Mouse (Mus musculus) retina, postnatal 1 day (tissue): ENCODE measurements around the gene Fam160a1.

Experiments
- DNase-seq: peaks from one replicate; pipeline ENCODE4 v3.0.0-alpha.2; 2012

Gene Fam160a1

DNA sequence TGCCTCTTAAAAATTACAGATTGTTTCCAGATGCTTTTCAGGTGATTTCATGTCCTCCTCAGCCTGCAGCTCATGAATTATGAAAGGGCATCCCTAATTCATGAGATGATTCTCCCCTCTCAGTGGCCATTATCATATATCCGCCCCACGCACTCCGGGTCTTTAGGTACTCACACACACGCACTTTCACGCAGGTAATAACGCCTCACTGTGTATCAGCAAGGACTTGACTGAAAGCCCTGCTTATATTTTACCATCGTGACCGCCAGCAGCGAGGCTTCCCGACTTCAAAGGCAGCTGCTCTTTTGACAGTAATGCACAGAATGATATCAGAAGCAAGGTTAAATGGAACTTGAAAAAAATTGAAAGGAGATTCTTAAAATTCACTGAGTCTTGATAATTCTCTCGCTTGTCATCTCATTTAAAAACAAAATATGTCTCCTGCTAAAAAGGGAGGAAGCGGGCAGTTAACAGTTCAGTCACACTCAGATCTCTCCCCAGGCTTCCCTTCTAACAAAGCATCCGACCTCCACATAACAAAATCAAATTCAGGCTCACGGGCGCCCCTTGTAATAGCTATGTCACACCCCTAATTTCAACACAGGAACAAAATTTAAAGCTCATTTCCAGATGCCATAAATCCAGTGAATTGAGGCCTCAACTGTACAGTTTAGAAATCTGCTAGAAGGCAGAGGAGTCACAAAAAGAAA lies 3.9 kb upstream of the Fam160a1 start:
- DNase-seq, result peak; percentile 25

DNA sequence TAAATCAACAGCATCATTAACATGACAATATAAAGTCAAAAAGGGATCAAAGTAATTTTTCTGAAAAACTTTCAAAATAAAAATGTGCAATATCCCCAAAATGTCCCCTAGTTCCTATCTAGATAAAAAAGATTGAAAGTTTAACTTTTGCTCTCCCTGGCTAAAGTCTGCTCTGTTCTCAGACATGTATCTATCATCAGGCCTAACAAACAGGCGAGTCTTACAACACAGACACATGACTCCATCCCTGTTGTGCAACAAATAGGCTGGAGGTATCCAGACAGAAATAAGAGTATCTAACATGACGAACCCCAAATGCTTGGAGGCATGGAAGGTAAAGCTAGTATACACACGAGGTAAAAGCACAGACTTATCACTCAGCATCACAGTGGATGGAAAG lies 2.2 kb upstream of the Fam160a1 start:
- no peak for DNase-seq

DNA sequence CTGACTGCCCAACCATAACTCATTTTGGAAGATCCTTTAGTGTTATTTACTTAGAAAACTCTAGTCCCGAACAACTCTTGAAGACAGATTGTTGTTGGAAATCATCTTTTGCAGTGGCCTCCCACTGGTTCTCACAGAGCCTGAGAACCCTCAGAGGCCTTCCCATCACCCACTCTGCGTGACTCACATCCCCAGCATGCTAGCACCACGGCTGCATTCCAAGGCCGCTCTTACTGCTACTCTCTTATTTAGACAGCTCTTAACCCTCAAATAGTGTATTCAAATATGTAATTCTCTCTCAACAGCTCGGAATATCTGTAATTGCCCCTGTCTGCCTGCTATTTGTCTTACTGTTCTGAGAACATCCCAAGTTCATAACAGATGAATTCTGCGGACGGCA lies 2.9 kb downstream of the Fam160a1 start:
- DNase-seq, result no peak

DNA sequence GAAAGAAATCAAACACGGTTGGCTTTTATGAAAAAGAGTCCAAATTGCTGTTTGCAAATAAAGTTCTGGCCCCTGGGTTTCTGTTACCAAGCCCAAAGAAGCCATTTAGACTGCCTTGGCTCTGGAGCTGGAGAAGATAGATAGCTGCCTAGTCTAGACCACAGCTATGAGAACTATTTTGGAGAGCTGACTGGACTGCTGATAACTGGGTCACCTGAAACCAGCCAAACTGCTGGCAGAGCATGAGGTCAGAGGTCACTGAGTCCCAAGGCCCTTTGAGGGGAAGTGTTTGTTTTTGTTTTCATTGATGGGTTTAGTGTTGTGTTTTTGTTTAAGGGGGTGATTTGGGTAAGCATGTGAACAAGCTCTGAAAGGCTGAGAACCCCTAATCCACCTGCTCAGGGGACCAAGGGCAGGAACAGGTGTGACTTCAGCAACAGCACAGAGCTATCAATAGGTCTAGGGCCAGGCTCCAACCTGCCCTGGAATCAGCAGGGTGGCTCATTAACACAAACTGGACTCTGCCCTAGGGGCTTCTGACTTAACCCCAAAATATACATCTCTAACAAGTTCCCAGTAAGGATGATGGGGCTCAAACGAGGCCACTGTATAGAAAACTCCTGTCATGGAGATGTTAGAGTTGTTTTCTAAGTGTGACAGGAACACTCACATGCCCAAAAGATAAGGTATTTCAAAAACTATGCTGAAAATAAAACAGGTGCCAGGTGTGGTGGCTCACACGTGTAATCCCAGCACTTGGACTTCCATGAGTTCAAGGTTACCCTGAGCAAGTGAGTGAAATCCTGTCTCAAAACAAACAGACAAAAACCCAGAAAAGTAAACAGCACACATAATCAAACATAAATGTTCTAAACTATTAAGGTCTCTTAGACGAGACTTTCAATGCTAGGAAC lies 3.7 kb downstream of the Fam160a1 start:
- no peak for DNase-seq

DNA sequence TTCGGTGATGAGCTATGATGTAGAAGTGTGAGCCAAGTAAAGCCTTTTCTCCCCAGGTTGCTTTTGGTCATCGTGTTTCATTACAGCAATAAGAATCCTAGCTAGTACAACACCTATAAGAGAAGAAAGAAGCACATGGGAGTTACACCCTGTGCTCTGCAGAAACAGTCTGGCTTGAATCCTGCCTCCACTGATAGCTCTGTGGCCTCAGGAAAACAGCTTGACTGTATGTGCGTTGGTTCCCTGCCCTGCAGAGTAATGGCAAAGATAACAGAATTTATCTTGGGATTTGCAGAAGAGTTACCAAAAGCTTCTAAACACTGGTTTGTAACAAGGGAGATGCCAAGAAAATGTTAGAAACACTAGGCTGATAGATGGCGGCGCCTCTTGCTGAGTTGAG lies 5.1 kb downstream of the Fam160a1 start:
- DNase-seq, result no peak

DNA sequence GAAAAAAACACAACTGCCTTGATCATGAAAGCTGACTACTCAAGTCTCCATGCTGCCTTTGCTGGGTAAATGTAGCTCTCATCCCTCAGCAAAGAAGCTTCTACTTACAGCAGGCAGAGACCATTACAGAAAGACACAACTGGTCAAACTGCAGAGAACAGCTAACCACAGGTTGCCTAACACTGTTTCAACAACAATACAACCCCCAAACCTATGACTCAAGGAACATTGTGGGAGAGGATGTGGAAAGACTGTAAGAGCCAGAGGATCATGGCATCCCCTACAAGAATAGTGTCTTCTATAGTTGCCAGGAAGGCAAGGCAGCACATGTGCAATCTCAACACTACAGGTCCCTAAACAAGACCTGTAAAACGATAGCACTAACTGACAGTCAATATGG lies 23.9 kb downstream of the Fam160a1 start:
- no peak for DNase-seq

DNA sequence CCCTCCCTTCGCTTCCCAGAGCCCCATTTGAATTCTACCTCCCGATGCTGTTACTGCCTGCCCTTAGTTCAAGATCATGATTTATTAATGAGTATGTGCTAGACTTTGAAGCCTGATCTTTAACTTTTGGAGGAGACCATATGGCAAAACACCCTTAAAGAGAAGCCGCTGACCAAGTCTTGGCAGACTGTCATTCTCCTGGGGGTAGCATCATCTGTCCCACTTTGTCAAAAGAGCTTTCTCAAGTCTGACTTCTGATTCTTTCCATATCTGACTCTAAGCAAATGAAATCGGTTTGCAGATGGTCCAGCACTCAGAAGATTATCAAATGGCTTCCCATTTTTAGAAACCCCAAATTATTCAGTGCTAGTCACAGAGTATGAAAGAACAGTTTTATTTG lies 27.3 kb downstream of the Fam160a1 start:
- no peak for DNase-seq

DNA sequence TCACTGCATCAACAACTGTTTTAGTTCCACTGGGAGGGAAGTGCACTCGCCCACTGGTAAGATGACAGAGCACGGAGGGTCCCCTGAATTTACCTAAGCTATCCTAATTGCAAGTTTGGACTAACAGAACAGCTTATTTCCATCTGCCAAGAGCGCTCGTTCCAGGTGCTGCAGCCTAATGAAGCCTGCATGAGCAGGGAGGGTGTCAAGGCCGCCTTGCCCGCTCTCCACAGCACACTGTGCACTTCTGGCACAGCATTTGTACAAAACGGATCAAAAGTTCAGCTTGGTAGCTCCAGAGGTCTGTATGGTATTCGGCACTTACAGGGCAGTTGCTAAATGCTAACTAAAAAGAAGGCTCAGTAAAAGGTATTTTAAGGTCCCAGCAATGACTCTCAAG lies 30.6 kb downstream of the Fam160a1 start:
- no peak for DNase-seq

DNA sequence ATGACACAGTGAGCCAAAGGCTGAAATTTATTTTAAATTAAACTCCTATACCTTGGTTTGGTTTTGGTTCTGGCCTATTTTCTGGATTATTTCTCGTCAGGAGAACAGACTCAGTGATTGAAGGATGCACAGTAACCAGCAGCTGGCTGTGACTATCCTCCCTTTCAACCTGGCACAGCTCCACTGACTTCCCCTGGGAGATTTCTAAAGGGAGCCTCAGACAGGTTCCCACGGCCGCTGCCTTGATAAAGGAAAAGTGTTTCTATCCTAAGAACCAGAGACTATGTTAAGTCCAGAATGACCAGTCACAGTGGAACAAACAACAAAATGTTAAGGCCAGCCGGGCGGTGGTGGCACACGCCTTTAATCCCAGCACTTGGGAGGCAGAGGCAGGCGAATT lies 36.2 kb downstream of the Fam160a1 start:
- no peak for DNase-seq

DNA sequence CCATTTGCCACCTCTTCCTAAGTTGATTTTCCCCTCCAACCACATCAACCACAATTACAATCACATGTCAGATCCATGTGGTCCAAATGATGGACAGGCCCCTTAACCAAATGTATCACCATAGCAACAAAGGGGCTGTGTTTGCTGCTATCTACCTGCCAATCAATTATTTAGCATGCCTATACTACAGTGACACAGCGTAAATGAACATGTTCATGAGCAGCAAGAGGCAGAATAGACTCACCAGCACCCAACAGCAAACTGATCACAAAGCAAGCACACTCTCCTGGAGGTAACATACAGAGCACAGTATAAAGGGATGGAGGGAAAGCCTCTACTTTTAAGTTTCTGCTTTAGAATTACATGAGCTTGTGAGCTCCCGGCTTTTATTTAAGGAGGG lies 36.8 kb downstream of the Fam160a1 start:
- no peak for DNase-seq

DNA sequence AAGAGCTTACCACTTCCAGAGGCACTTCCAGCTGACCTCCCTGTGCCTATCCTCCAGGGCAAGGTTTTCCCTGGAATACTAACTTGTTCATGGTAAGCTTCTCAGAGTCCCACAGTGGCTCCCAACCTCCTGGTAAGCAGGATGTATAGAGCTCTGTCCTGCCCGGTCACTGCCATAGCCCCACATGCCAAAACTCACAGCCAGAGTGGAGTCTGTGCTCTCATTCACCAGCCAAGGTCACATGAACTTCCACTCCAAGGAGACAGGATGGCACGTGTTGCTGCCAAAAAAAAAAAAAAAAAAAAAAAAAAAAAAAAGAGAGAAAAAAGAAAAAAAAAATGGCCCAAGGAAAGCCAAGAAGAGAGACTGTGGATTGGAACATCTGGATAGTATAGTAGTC lies 39.2 kb downstream of the Fam160a1 start:
- DNase-seq, result no peak

DNA sequence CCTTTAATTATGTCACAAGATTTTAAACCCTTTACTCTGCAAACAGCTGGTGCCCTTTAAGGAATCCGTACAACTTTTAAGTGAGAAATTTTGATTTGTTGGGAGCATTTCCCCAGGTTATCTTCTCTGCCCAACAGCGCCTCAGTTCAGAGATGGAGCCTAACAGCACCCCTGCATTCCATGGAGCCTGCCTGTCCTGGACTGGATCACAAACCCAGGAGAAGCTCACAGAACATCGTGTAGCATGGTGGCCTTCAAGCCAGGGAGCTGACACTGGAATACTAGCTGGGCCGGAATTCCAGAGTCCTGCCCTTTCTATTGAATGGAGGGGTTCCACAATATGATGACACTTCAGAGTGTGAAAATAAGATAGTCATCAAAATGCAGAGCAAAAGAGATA lies 39.7 kb downstream of the Fam160a1 start:
- no peak for DNase-seq

DNA sequence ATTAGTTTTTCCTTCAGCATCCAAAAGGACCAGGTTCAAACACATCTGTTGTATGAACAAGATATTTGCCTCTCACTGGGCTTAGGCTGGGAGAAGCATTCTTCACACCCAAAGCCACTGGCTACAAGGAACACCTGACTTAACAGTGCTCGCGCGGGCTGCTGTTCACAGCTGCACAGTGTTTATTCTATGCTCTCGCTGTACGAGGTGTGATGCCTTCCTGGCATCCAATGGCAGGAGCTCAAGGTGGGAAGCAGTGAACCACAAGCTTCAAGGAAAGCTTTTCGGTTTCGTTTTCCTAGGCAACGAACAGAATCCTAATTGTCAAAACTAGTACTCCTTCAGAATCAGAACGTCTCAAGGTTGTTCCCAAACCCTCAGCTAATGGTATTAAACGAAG lies 40.4 kb downstream of the Fam160a1 start:
- DNase-seq, result no peak

DNA sequence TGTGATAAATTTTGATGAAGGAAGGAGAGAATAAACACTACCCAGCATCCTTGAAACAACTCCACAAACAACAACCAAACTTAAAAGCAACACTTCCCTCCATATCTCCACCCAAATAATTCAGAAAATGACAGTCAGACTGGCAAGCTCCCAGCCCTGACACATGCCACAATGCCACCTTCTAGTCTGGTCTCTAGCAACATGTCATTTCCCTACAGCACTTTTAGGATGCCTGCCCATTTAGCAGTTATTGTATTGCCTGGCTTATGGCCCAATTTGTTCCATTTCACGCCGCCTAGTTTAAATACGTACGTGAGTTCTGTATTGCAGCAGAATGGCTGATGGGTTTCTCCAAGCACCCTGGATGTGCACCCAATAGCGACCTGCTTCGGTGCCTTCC lies 41.0 kb downstream of the Fam160a1 start:
- DNase-seq, result no peak

DNA sequence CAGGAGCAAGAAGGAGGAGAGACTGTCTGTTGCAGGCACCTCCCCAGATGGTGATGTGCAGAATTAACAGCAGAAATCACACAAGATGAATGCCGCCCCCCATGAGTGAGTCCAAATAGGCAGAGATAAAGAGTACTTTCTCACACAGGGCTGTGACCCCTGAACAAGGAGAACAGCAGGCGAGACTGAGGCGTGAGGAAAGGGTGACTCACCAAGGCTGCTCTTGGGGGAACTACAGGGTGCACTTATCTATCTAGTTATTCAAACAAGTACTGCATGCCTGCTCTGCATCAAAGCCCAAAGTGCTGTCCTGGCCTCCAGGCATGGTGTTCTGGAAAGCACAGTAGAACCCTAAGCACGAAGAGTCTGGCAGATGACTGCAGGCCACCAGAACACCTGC lies 43.2 kb downstream of the Fam160a1 start:
- DNase-seq, result no peak

DNA sequence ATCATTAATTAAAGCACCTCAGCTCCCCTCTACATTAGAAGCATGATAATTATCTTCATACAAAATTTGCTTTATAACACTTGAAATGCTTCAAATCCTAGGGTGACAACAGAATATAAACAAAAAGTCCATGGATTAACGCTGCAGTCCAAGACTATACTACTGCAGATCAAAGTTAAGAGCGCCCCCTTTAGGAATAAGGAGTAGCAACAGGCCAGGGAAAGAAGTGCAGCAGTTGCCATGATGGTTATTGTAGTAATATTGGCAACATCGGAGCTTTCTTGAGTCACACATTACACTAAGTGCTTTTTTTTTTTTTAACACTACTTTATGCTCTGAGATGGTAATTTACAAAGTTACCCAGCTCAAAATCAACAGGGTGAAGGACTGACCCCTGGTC lies 43.7 kb downstream of the Fam160a1 start:
- peak; percentile 46 for DNase-seq

DNA sequence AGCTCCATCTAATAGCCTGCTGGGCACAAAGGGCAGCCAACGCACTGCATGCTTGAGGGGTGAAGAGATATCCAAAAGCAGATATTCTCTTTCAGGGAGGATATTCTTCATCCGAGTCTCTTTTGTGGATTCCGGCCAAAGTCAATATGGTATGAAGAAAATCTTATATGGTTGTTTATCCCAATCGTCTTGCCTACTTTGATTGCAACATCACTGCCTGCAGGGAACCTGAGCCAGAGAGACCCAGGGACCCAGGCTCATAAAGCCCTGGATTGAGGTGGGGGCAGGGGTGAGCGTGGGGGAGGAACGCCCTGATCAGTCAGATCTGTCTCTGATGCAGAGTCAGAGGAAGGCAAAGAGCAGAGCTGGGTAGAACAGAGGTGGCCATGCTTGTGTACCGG lies 52.2 kb downstream of the Fam160a1 start:
- DNase-seq, result no peak

DNA sequence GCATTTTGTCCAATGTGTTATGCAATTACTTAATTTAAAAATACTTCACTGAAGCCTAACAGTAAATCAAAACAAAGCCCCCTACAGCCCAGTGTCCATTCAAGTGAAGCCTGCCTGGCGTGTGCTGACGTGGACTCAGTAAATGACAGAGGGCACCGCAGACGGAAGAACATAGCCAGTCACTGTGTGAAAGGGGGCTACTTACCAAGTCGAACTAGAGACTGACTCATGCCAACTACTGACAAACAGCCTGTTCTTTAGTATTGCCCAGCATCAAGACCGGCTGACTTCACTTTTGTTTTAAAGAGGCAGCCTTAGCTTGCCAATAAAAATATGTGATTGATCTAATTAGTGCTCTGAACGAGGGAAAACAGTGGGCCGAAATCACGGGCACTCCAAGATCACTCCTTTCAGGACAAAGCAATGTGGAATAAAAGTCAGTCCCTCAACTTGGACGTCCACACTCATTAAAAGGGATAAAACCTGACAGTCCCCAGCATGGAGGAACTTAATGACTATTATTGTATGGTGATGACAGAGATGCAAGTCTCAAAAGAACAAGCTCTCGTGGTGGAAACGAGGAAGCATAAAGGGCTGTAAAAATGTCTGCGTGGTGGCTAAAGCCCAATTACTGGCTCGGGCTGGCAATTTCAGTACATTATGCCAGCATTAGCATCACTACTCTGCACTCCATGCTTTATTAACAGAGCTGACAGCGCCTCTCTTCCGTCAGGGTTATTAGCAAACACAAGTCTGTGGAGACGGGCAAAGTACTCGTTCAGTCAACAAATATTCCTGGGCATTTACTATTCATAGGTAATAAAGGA lies 52.9 kb downstream of the Fam160a1 start:
- peak; percentile 80 for DNase-seq

DNA sequence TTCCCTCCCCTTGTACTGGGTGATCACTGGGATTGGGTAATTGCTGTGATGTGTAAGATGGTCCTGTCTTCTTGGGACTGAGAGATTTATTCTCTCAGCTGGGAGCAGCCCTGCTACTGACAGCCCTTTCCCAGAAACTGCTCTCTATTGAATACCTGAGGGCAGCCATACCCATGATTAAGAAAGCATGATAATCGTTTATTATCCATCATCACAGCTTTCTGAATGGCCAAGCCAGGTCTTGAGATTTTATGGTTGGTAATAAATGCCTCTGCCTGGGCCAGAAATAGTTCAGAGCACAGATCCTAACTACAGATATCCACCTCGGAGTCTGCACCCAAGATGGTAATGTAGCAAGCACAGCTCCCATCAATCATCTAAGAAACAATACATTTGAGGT lies 59.1 kb downstream of the Fam160a1 start:
- DNase-seq, result no peak

DNA sequence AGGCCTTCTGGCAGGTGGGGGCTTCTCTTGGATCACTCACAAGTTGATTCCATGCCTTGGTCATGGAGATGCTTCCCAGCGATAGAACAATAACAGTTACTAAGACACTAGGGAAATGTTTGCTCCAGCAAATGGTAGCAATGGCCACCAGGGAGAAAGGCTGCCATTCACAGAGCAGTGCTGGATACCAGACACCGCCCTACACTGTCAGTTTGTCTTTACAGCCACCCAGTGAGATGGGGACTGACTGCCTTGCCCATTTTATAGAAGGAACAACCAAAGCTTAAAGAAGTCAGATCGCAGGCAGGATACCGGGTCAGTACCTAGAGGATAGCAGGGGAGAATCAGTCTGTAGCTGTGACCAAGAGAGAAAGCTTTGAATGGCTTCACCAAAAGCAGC lies 59.7 kb downstream of the Fam160a1 start:
- DNase-seq, result no peak

DNA sequence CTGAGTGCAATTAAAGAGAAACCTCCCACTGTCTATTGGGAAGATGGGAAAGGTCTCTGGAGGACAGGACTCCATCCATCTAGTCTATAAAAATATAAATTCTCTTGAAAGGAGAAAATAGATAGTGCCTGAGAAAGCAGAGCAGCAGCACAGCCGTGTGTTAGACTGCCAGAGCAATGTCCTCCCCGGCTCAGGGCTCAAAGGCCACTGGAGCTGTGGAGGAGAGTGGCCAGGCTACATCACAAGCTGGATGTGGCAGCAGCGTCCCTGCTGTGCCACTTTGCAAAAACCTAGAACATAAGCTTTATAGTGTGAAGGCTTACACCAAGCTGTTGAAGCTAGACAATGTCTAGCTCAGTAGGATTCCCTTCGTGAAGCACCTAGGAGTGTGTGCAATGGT lies 67.7 kb downstream of the Fam160a1 start:
- DNase-seq, result no peak

DNA sequence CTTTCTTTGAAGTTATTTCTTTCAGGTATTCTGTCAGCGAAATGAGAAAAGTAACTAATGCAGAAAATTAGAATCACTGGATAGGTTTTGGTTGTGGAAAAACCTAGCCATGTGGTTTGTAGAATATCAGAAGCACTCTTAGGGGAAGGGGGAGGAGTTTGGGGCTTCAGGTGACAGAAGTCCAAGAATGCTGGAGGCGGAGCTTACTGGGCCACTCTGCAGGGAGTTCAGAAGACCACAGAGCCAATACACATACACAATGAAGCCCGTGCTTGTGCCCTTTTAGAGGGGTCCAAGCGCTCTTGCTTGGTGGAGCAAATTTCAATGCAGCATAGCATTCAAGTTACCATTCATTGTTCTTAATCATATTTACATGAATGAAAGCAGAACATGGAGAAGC lies 68.2 kb downstream of the Fam160a1 start:
- DNase-seq, result peak; percentile 28

DNA sequence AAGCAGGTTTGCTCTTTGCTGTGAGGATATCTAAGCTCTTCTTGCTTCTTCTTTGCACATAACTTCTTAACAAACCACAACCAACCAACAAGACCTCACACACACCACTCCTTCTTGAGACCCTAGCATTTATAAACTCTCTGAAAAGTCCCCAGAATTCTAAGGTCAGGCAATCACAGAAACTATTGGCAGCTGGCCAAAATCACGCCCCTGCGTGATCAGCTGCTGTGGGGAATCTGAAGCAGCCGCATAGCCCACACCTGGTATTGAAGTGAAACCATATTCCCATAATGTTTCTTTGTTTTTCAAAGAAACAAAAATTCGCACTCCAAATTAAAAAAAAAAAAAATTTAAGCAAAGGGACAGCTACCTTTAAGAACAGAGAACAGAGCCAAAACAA lies 71.0 kb downstream of the Fam160a1 start:
- peak; percentile 36 for DNase-seq

DNA sequence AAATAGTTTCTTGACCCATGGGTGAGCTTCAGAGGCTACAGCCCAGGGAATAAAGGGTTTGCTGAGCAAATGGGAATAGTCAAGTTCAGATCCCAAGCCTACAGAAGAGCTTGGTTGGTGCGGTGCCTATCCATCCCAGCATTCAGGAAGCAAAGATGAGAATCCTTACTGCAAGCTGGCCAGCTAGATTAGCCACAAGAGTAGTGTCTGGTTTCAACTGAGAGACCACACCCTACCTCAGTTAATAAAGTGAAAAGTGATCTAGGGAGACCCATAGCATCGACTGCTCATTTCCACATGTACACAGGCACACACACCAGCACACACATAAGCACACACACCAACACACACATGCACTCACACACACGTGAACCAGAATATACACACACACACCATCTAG lies 75.3 kb downstream of the Fam160a1 start:
- DNase-seq, result no peak
